Comparison of ENCODE assay signal across 19 mouse cellular contexts in the genomic region with DNA sequence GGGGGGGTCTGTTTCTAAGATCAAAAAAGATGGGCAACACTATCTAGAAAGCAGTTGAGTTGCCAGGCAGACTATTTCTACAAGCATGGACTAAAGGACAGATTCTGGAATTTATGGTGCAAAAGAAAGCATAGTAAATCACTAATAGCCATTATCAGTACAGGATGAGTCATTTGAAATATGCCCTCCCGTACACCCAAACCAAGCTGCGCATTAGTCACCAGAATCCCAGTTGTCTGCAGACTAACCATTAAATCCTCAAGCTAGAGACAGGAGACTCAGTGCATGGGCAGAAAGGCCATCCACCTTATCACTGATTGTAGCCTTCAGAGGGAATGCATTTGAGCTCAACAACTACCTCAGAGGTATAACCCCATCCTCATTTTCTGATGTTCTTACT.
"Had no signal": no experiment of that assay in that cellular context is flagged by ENCODE, and none has a peak within 500 bp of the region (broad histone marks: within the 10 kb centered on the region; RNA-seq: fewer than 3 reads in every experiment).

No protein-coding gene starts in this region.

- H3K4me3 ChIP-seq: left cerebral cortex, adult 2 months; limb, embryonic 12.5 days; limb, embryonic 15.5 days; midbrain, embryonic 12.5 days; midbrain, embryonic 15.5 days; neural tube, embryonic 12.5 days had no signal

- H3K36me3 ChIP-seq: limb, embryonic 12.5 days; limb, embryonic 15.5 days; midbrain, embryonic 12.5 days; midbrain, embryonic 15.5 days; neural tube, embryonic 12.5 days had no signal

- H3K9me3 ChIP-seq: limb, embryonic 12.5 days; limb, embryonic 15.5 days; midbrain, embryonic 12.5 days; midbrain, embryonic 15.5 days; neural tube, embryonic 12.5 days had no signal

- DNase-seq: kidney, postnatal 10 days; kidney, postnatal 36 days; layer of hippocampus, postnatal 36 days; liver, postnatal 0 days; retina, postnatal 1 day; right cerebral cortex, postnatal 25 days; thymus, adult 18-20 months; thymus, postnatal 36 days had no signal

- H3K27me3 ChIP-seq: limb, embryonic 12.5 days; limb, embryonic 15.5 days; midbrain, embryonic 12.5 days; midbrain, embryonic 15.5 days; neural tube, embryonic 12.5 days had no signal

- ATAC-seq: liver, postnatal 0 days; lung, postnatal 0 days; midbrain, embryonic 15.5 days had no signal

- H3K27ac ChIP-seq: left cerebral cortex, adult 2 months; limb, embryonic 12.5 days; limb, embryonic 15.5 days; liver, embryonic 14.5 days; macrophage; midbrain, embryonic 12.5 days; midbrain, embryonic 15.5 days; neural tube, embryonic 12.5 days had no signal

- H3K4me2 ChIP-seq: limb, embryonic 12.5 days; limb, embryonic 15.5 days; liver, embryonic 11.5 days; lung, embryonic 14.5 days; midbrain, embryonic 12.5 days; midbrain, embryonic 15.5 days; neural tube, embryonic 12.5 days had no signal

- H3K4me1 ChIP-seq: limb, embryonic 12.5 days; limb, embryonic 15.5 days; midbrain, embryonic 12.5 days; midbrain, embryonic 15.5 days; neural tube, embryonic 12.5 days had no signal

- H3K9ac ChIP-seq: limb, embryonic 12.5 days; limb, embryonic 15.5 days; liver, embryonic 14.5 days; liver, postnatal 0 days; lung, embryonic 14.5 days; midbrain, embryonic 12.5 days; midbrain, embryonic 15.5 days; neural tube, embryonic 12.5 days had no signal
